7 mouse cellular contexts compared by ENCODE assay signal in the genomic region with DNA sequence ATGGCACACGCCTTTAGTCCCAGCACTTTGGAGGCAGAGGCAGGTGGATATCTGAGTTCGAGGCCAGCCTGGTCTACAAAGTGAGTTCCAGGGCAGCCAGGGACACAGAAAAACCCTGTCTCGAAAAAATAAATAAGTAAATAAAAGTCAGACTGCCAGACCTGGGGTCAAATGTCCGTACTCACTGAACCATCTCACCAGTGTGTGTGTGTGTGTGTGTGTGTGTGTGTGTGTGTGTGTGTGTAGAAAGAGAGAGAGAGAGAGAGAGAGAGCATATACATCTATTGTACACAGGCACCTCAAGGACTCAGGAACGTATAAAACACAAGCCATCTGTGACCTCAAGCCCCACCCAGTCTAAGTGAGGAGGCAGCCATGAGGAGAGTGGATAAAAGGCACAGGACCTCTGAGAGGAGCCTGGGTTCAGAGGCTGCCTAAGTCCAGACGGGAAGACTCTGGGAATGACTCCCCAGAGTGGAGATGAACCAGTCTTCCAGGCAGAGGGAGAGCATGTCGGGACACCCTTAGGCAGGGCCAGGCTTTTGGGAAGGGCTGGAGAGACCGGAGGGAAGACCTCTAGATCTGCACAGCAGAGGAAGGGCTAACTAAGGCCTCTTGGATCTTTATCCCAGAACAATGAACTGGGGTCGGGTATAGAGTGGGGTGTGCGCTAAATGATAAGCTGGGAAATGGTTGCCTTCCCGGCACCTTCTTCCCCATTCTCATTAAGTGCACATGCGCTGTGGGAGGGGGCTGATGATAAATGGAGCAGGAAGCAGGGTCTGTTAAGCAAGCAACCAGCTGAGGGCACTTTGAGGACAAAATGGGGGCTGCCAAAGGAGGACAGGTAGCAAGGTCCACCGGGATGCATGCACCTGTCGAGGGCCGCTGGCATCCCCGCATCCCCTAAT. TPM values are rescaled to one million over a fixed set of nuclear protein-coding genes. Genes with fewer than 3 reads are reported as not detected.
A peak's percentile ranks its signal among the peaks of the same experiment; 100 is the strongest.
DNase-seq lines count a peak whose midpoint lies in the region; ATAC-seq and TF ChIP-seq lines count a peak whose summit lies in the region.

No protein-coding gene starts in this region.

- H3K9ac ChIP-seq in embryonic facial prominence, embryonic 11.5 days (replicated peaks; ENCODE audit: low read length) = peak overlapping the region; percentile 10
- H3K9ac ChIP-seq in intestine, postnatal 0 days (ENCODE audit: low read depth, low read length) = no peak overlapping the region
- H3K9ac ChIP-seq in liver, embryonic 15.5 days = no peak overlapping the region

- TF ChIP-seq CTCF in intestine, postnatal 0 days (IDR thresholded peaks at IDR 0.05; ENCODE audit: low read depth) = no peak

- H3K4me2 ChIP-seq in embryonic facial prominence, embryonic 11.5 days (ENCODE audit: low read depth, low read length) = peak overlapping the region; percentile 39
- H3K4me2 ChIP-seq in intestine, postnatal 0 days (replicated peaks; ENCODE audit: low read depth) = peak overlapping the region; percentile 46
- peak overlapping the region; percentile 25; the same call in 1 of the 2 replicates for H3K4me2 ChIP-seq in liver, embryonic 15.5 days

- peaks cover 2% of the 10 kb centered on the region; the same call in 1 of the 2 replicates for H3K4me1 ChIP-seq in embryonic facial prominence, embryonic 11.5 days (ENCODE audit: control insufficient read depth, insufficient read depth, low read length)
- H3K4me1 ChIP-seq in intestine, postnatal 0 days (replicated peaks; ENCODE audit: control insufficient read depth, insufficient read depth, low read length) = no peaks in the 10 kb centered on the region
- H3K4me1 ChIP-seq in liver, embryonic 15.5 days (replicated peaks) = peaks cover 19% of the 10 kb centered on the region

- ATAC-seq in embryonic facial prominence, embryonic 11.5 days (replicated peaks; ENCODE audit: insufficient number of reproducible peaks, low FRiP score, low TSS enrichment, low read depth) = peak; percentile 20
- ATAC-seq in intestine, postnatal 0 days = no peak
- no peak for ATAC-seq in liver, embryonic 15.5 days (ENCODE audit: insufficient read depth)

- peak overlapping the region; percentile 35; the same call in 1 of the 2 replicates for H3K27ac ChIP-seq in embryonic facial prominence, embryonic 11.5 days (replicated peaks; ENCODE audit: low read depth, low read length)
- H3K27ac ChIP-seq in intestine, postnatal 0 days (ENCODE audit: low read depth, low read length) = no peak overlapping the region
- no peak overlapping the region for H3K27ac ChIP-seq in liver, embryonic 15.5 days (replicated peaks)

- H3K36me3 ChIP-seq in embryonic facial prominence, embryonic 11.5 days (replicated peaks; ENCODE audit: control insufficient read depth, insufficient read depth, low read depth, low read length) = no peaks in the 10 kb centered on the region
- H3K36me3 ChIP-seq in intestine, postnatal 0 days (ENCODE audit: control insufficient read depth, insufficient read depth) = no peaks in the 10 kb centered on the region
- no peaks in the 10 kb centered on the region for H3K36me3 ChIP-seq in liver, embryonic 15.5 days (replicated peaks)

- H3K4me3 ChIP-seq in embryonic facial prominence, embryonic 11.5 days (ENCODE audit: low read depth, low read length) = no peak overlapping the region
- H3K4me3 ChIP-seq in intestine, postnatal 0 days (ENCODE audit: low read depth, low read length) = no peak overlapping the region
- H3K4me3 ChIP-seq in liver, embryonic 15.5 days (replicated peaks) = no peak overlapping the region

- no peaks in the 10 kb centered on the region for H3K9me3 ChIP-seq in embryonic facial prominence, embryonic 11.5 days (replicated peaks; ENCODE audit: control insufficient read depth, low read length)
- no peaks in the 10 kb centered on the region for H3K9me3 ChIP-seq in intestine, postnatal 0 days (ENCODE audit: control insufficient read depth)
- no peaks in the 10 kb centered on the region for H3K9me3 ChIP-seq in liver, embryonic 15.5 days (replicated peaks)

- intact Hi-C loops in left cerebral cortex, postnatal 4 days (cut with DNase I) = loop anchor here (5.0 to 10.0 kb wide), 2 partner anchors 215 to 247 kb away; a partner anchor contains a TSS

- H3K27me3 ChIP-seq in embryonic facial prominence, embryonic 11.5 days (ENCODE audit: control insufficient read depth, insufficient read depth, low read length) = no peaks in the 10 kb centered on the region
- H3K27me3 ChIP-seq in intestine, postnatal 0 days (replicated peaks; ENCODE audit: control insufficient read depth, insufficient read depth, low read length) = 0 out of 2 replicates have a peak, but pooled peaks cover 4% of the 10 kb centered on the region
- peaks cover 17% of the 10 kb centered on the region for H3K27me3 ChIP-seq in liver, embryonic 15.5 days

- peak; percentile 46 for DNase-seq in MN1 (ENCODE audit: low spot score)
- no peak for DNase-seq in embryonic facial prominence, embryonic 11.5 days (ENCODE audit: low spot score)
- no peak for DNase-seq in layer of hippocampus, postnatal 36 days
- DNase-seq in cerebellum, adult 11-12 months = no peak
- DNase-seq in left cerebral cortex, postnatal 4 days = no peak

- WGBS in embryonic facial prominence, embryonic 11.5 days = 31% methylated on average over 16 of the region's 16 CpGs
- 33% methylated on average over 16 of the region's 16 CpGs for WGBS in intestine, postnatal 0 days
- 23% methylated on average over 16 of the region's 16 CpGs for WGBS in liver, embryonic 15.5 days (ENCODE audit: insufficient replicate concordance)

RNA-seq across cellular contexts. Expression of a gene that starts 28.4 kb away (rescaled TPM):
- polyA plus RNA-seq in embryonic facial prominence, embryonic 11.5 days (2014; fragmentation: Nextera tagmentation; extraction: Ambion mirVana) = 1.8 and 2.4 TPM in 2 replicates
- 1.4 and 1.5 TPM in 2 replicates for polyA plus RNA-seq in intestine, postnatal 0 days (2015; fragmentation: Nextera tagmentation; extraction: Ambion mirVana)
- polyA plus RNA-seq in liver, embryonic 15.5 days (2015; fragmentation: Nextera tagmentation; extraction: Ambion mirVana) = 7.4 and 8.2 TPM in 2 replicates
- total RNA-seq in layer of hippocampus, postnatal 36 days (2021) = 1 to 10 TPM; 2.6 to 3.3 TPM
- total RNA-seq in left cerebral cortex, postnatal 4 days (2021) = 1 to 10 TPM; 1.4 to 1.5 TPM
